Mouse (Mus musculus) stomach, postnatal 0 days (tissue): ENCODE results near the gene Tanc1.

Source experiments
- CTCF ChIP-seq: IDR thresholded peaks from 2 replicates; pipeline ENCODE4 v1.5.1; 2016; ENCODE audit warnings: antibody characterized with exemption, low read depth, mild to moderate bottlenecking, moderate library complexity
- EP300 ChIP-seq: optimal IDR thresholded peaks from 2 replicates; pipeline ENCODE3; 2016; ENCODE audit warnings: antibody characterized with exemption

GRCm38 (mm10) chr2:59881831-59882741, 270.2 kb downstream of the Tanc1 start, which contains the start of gene Wdsub1:
- TF ChIP-seq CTCF (peak; percentile 52; the same call in 1 of the 2 replicates), EP300 (no peak)
